Mouse (Mus musculus) ES-Bruce4 (cell line): ENCODE measurements around the gene Arhgef40. TPM values are rescaled to one million over a fixed set of nuclear protein-coding genes. Genes with fewer than 3 reads are reported as not detected.

Experiments used
- H3K27ac ChIP-seq: 2 replicates; pipeline ENCODE4 v1.5.1; 2012; ENCODE audit warnings: low read length, inconsistent platforms; ENCODE audit not compliant: insufficient read depth
- H3K27me3 ChIP-seq: 2 replicates; pipeline ENCODE4 v1.6.1; 2012; ENCODE audit warnings: mild to moderate bottlenecking, low read length, inconsistent platforms; ENCODE audit not compliant: control insufficient read depth, poor library complexity, insufficient read depth, severe bottlenecking
- H3K36me3 ChIP-seq: 2 replicates; pipeline ENCODE4 v1.6.1; 2012; ENCODE audit warnings: inconsistent platforms, mild to moderate bottlenecking, low read length, moderate library complexity; ENCODE audit not compliant: control insufficient read depth, poor library complexity, insufficient read depth, severe bottlenecking
- H3K4me1 ChIP-seq: one replicate; pipeline ENCODE4 v1.8.1; 2011; ENCODE audit warnings: low read length; ENCODE audit not compliant: control insufficient read depth, insufficient read depth
- H3K4me3 ChIP-seq: 2 replicates; pipeline ENCODE4 v1.5.1; 2011; ENCODE audit warnings: low read depth, mild to moderate bottlenecking, low read length
- H3K9ac ChIP-seq: 2 replicates; pipeline ENCODE4 v1.6.1; 2012; ENCODE audit warnings: low read depth, mild to moderate bottlenecking, inconsistent platforms; ENCODE audit not compliant: poor library complexity, severe bottlenecking
- H3K9me3 ChIP-seq: replicated peaks from 2 replicates; pipeline ENCODE4 v1.6.1; 2012; ENCODE audit warnings: mild to moderate bottlenecking, low read length, inconsistent platforms; ENCODE audit not compliant: control insufficient read depth, poor library complexity, insufficient read depth, severe bottlenecking
- CTCF ChIP-seq: IDR thresholded peaks from one replicate; pipeline ENCODE4 v1.8.1; 2011; ENCODE audit warnings: low read depth, low read length
- EP300 ChIP-seq: IDR thresholded peaks from 2 replicates; pipeline ENCODE4 v1.6.1; 2011; ENCODE audit warnings: low read depth, low read length; ENCODE audit not compliant: insufficient read depth
- POLR2A ChIP-seq: IDR thresholded peaks from one replicate; pipeline ENCODE4 v1.8.1; 2011; ENCODE audit warnings: low read length; ENCODE audit not compliant: insufficient read depth
- polyA plus RNA-seq: library from polyadenylated mRNA; stranded (reverse); fragments of >200 nt; gene quantifications from 2 replicates; pipeline ENCODE4 v1.2.4, GENCODE M21; 2011; ENCODE audit warnings: low read depth; ENCODE audit not compliant: missing spikeins, insufficient read depth, insufficient read length

Gene Arhgef40
- polyA plus RNA-seq = 20.5 and 24.8 TPM in 2 replicates

GRCm38 (mm10) chr14:51984247-51985231 is at the start of gene Arhgef40:
Gene Arhgef40, plus strand, starts transcription at chr14:51984719.
- H3K4me3 ChIP-seq = peak within 1 kb of the TSS; percentile 68
- peaks cover 4% of the 10 kb centered on the region for H3K27me3 ChIP-seq
- H3K27ac ChIP-seq = no peak within 1 kb of the TSS
- H3K9me3 ChIP-seq = no peaks in the 10 kb centered on the region
- no peaks in the 10 kb centered on the region for H3K4me1 ChIP-seq
- no peaks in the 10 kb centered on the region for H3K36me3 ChIP-seq
- H3K9ac ChIP-seq = peak within 1 kb of the TSS; percentile 75
- TF ChIP-seq POLR2A (no peak), EP300 (no peak), CTCF (no peak)

GRCm38 (mm10) chr14:51939005-51939404 is 45.5 kb upstream of the Arhgef40 start:
- no peak overlapping the region for H3K9ac ChIP-seq
- TF ChIP-seq POLR2A (no peak), CTCF (no peak), EP300 (no peak)
- H3K9me3 ChIP-seq = peaks cover 4% of the 10 kb centered on the region; the same call in 1 of the 2 replicates
- no peaks in the 10 kb centered on the region for H3K27me3 ChIP-seq
- H3K36me3 ChIP-seq = no peaks in the 10 kb centered on the region
- H3K4me1 ChIP-seq = no peaks in the 10 kb centered on the region
- H3K4me3 ChIP-seq = no peak overlapping the region
- H3K27ac ChIP-seq = no peak overlapping the region

GRCm38 (mm10) chr14:51940944-51941560 is 43.5 kb upstream of the Arhgef40 start:
- Histone ChIP-seq H3K9me3 (peaks cover 4% of the 10 kb centered on the region; the same call in 1 of the 2 replicates), H3K27me3 (no peaks in the 10 kb centered on the region), H3K4me1 (no peaks in the 10 kb centered on the region), H3K36me3 (no peaks in the 10 kb centered on the region), H3K4me3 (no peak overlapping the region), H3K9ac (no peak overlapping the region), H3K27ac (no peak overlapping the region)
- 0 out of 2 replicates have a peak, but pooled peaks have one; percentile 41 for TF ChIP-seq EP300
- TF ChIP-seq CTCF = no peak

- Histone ChIP-seq H3K4me3 (no peak overlapping the region), H3K27ac (no peak overlapping the region), H3K27me3 (no peaks in the 10 kb centered on the region), H3K36me3 (no peaks in the 10 kb centered on the region), H3K4me1 (no peaks in the 10 kb centered on the region), H3K9me3 (peaks cover 4% of the 10 kb centered on the region; the same call in 1 of the 2 replicates), H3K9ac (no peak overlapping the region)
- TF ChIP-seq POLR2A = no peak
- no peak for TF ChIP-seq EP300
- TF ChIP-seq CTCF = no peak
Observed at GRCm38 (mm10) chr14:51941577-51941976, 42.9 kb upstream of the Arhgef40 start.

DNA sequence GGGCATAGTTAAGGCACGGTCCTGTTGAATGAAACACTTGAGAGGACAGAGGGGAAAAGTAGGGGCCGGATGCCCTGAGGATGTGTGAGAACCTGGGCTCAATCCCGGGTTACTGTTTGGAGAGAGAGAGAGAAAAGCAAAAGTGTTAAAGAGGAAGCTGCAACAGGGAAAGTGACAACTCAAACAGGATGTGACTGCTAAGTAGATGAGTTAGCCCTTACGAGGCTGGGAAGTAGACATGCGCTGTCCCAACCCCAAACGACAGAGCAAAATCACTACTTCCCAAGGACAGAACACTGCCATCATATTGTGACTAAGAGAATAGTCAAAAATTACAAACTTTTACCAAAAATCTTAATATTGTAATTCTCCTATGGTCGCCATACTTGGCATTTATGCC is 42.3 kb upstream of the Arhgef40 start:
- no peak overlapping the region for H3K27ac ChIP-seq
- no peak for TF ChIP-seq EP300
- TF ChIP-seq POLR2A = no peak
- TF ChIP-seq CTCF = no peak
- peaks cover 4% of the 10 kb centered on the region; the same call in 1 of the 2 replicates for H3K9me3 ChIP-seq
- H3K4me3 ChIP-seq = no peak overlapping the region
- H3K4me1 ChIP-seq = no peaks in the 10 kb centered on the region
- no peaks in the 10 kb centered on the region for H3K36me3 ChIP-seq
- H3K9ac ChIP-seq = no peak overlapping the region
- H3K27me3 ChIP-seq = no peaks in the 10 kb centered on the region
